Mouse (Mus musculus) forebrain, embryonic 11.5 days (tissue): ENCODE measurements at regions not wholly inside any gene's neighbourhood (a gene's known extent, or its start where the extent isn't known, plus 50 kb on each side); places are given as distances from the start of the nearest gene placed in this dataset.

Experiments used
- ATAC-seq: fragments of 200-750 bp; cut with Nextera tagmentation; replicated peaks from 2 replicates; pipeline ENCODE4 v1.8.0; 2017; ENCODE audit warnings: moderate TSS enrichment; ENCODE audit not compliant: low FRiP score
- DNase-seq: peaks from one replicate; pipeline ENCODE4 v3.0.0-alpha.2; 2017; ENCODE audit warnings: low spot score
- H3K27ac ChIP-seq: fragments of 300-500 bp; sonication (generic); 2 replicates; pipeline ENCODE4 v1.5.1; 2014; ENCODE audit warnings: low read depth, low read length
- H3K27me3 ChIP-seq: fragments of 300-500 bp; sonication (generic); 2 replicates; pipeline ENCODE4 v1.6.1; 2014; ENCODE audit warnings: mild to moderate bottlenecking, low read length, mixed read lengths; ENCODE audit not compliant: control insufficient read depth, insufficient read depth
- H3K36me3 ChIP-seq: fragments of 300-500 bp; sonication (generic); 2 replicates; pipeline ENCODE4 v1.6.1; 2014; ENCODE audit warnings: mild to moderate bottlenecking, low read length, moderate library complexity, mixed read lengths; ENCODE audit not compliant: control insufficient read depth, insufficient read depth
- H3K4me1 ChIP-seq: fragments of 300-500 bp; sonication (generic); replicated peaks from 2 replicates; pipeline ENCODE4 v1.6.1; 2014; ENCODE audit warnings: low read length, mixed read lengths; ENCODE audit not compliant: control insufficient read depth, insufficient read depth
- H3K4me2 ChIP-seq: fragments of 300-500 bp; sonication (generic); 2 replicates; pipeline ENCODE4 v1.6.1; 2014; ENCODE audit warnings: low read depth, mild to moderate bottlenecking, low read length, moderate library complexity, mixed read lengths; ENCODE audit not compliant: severe bottlenecking
- H3K4me3 ChIP-seq: fragments of 300-500 bp; sonication (generic); 2 replicates; pipeline ENCODE4 v1.5.1; 2014; ENCODE audit warnings: low read depth, low read length
- H3K9ac ChIP-seq: fragments of 300-500 bp; sonication (generic); 2 replicates; pipeline ENCODE4 v1.6.1; 2014; ENCODE audit warnings: low read length
- H3K9me3 ChIP-seq: fragments of 300-500 bp; sonication (generic); 2 replicates; pipeline ENCODE4 v1.6.1; 2016; ENCODE audit warnings: low read length, mixed read lengths; ENCODE audit not compliant: control insufficient read depth
- WGBS: fragments of 180-500 bp; shearing (Covaris S2); extraction: QIAGEN DNeasy Blood & Tissue Kit; methylation state at CpG from one replicate; pipeline ENCODE4 v1.1.7; 2014; 5-methylcytosine and 5-hydroxymethylcytosine counted together

GRCm38 (mm10) chr15:63613120-63613519, 231.9 kb downstream of the Gsdmc2 start:
- H3K27me3 ChIP-seq, result no peaks in the 10 kb centered on the region
- H3K4me2 ChIP-seq, result no peak overlapping the region
- H3K4me3 ChIP-seq, result no peak overlapping the region
- no peak overlapping the region for H3K27ac ChIP-seq
- H3K9me3 ChIP-seq, result no peaks in the 10 kb centered on the region
- no peak overlapping the region for H3K9ac ChIP-seq
- DNase-seq (no peak), ATAC-seq (no peak)
- H3K36me3 ChIP-seq, result no peaks in the 10 kb centered on the region
- H3K4me1 ChIP-seq, result no peaks in the 10 kb centered on the region
- 85% methylated on average over 1 of the region's 1 CpGs for WGBS

- WGBS, result 81% methylated on average over 3 of the region's 3 CpGs
Observed at GRCm38 (mm10) chr15:63611161-63611560, 233.8 kb downstream of the Gsdmc2 start.

GRCm38 (mm10) chr15:63603100-63603714, 241.8 kb downstream of the Gsdmc2 start:
- no peak overlapping the region for H3K9ac ChIP-seq
- H3K9me3 ChIP-seq, result no peaks in the 10 kb centered on the region
- DNase-seq (no peak), ATAC-seq (no peak)
- H3K4me3 ChIP-seq, result no peak overlapping the region
- H3K4me2 ChIP-seq, result no peak overlapping the region
- no peaks in the 10 kb centered on the region for H3K4me1 ChIP-seq
- H3K27me3 ChIP-seq, result no peaks in the 10 kb centered on the region
- no peak overlapping the region for H3K27ac ChIP-seq
- 89% methylated on average over 8 of the region's 8 CpGs for WGBS
- H3K36me3 ChIP-seq, result no peaks in the 10 kb centered on the region

More at GRCm38 (mm10) chr15:63611161-63611560, 233.8 kb downstream of the Gsdmc2 start:
- H3K27ac ChIP-seq, result no peak overlapping the region
- no peak overlapping the region for H3K4me2 ChIP-seq
- H3K9ac ChIP-seq, result no peak overlapping the region
- H3K27me3 ChIP-seq, result no peaks in the 10 kb centered on the region
- DNase-seq (no peak), ATAC-seq (no peak)
- H3K4me1 ChIP-seq, result no peaks in the 10 kb centered on the region
- no peak overlapping the region for H3K4me3 ChIP-seq
- H3K36me3 ChIP-seq, result no peaks in the 10 kb centered on the region
- no peaks in the 10 kb centered on the region for H3K9me3 ChIP-seq

GRCm38 (mm10) chr15:63601543-63601942, 243.4 kb downstream of the Gsdmc2 start:
- Histone ChIP-seq H3K9me3 (no peaks in the 10 kb centered on the region), H3K4me3 (no peak overlapping the region), H3K4me1 (no peaks in the 10 kb centered on the region), H3K27me3 (no peaks in the 10 kb centered on the region), H3K9ac (no peak overlapping the region), H3K4me2 (no peak overlapping the region), H3K27ac (no peak overlapping the region), H3K36me3 (no peaks in the 10 kb centered on the region)
- 52% methylated on average over 5 of the region's 5 CpGs for WGBS
- DNase-seq (peak; percentile 55), ATAC-seq (peak; percentile 83)

- ATAC-seq (no peak), DNase-seq (no peak)
- no peaks in the 10 kb centered on the region for H3K9me3 ChIP-seq
- no peak overlapping the region for H3K4me3 ChIP-seq
- H3K4me2 ChIP-seq, result no peak overlapping the region
- H3K36me3 ChIP-seq, result no peaks in the 10 kb centered on the region
- no peaks in the 10 kb centered on the region for H3K4me1 ChIP-seq
- no peaks in the 10 kb centered on the region for H3K27me3 ChIP-seq
- WGBS, result 92% methylated on average over 5 of the region's 5 CpGs
- H3K9ac ChIP-seq, result no peak overlapping the region
- no peak overlapping the region for H3K27ac ChIP-seq
Observed at GRCm38 (mm10) chr15:63592758-63593463, 252.1 kb downstream of the Gsdmc2 start.

GRCm38 (mm10) chr15:63559293-63559692, 285.7 kb downstream of the Gsdmc2 start:
- WGBS, result 81% methylated on average over 2 of the region's 2 CpGs
- no peak for DNase-seq
- Histone ChIP-seq H3K9me3 (no peaks in the 10 kb centered on the region), H3K27me3 (no peaks in the 10 kb centered on the region), H3K9ac (no peak overlapping the region), H3K4me3 (no peak overlapping the region), H3K4me1 (no peaks in the 10 kb centered on the region), H3K4me2 (no peak overlapping the region), H3K27ac (no peak overlapping the region), H3K36me3 (no peaks in the 10 kb centered on the region)
- no peak for ATAC-seq

GRCm38 (mm10) chr15:63558691-63559090, 286.3 kb downstream of the Gsdmc2 start:
- no peaks in the 10 kb centered on the region for H3K4me1 ChIP-seq
- no peak overlapping the region for H3K27ac ChIP-seq
- no peak overlapping the region for H3K4me3 ChIP-seq
- H3K9me3 ChIP-seq, result no peaks in the 10 kb centered on the region
- H3K4me2 ChIP-seq, result no peak overlapping the region
- H3K27me3 ChIP-seq, result no peaks in the 10 kb centered on the region
- no peak for ATAC-seq
- DNase-seq, result no peak
- 93% methylated on average over 1 of the region's 1 CpGs for WGBS
- H3K36me3 ChIP-seq, result no peaks in the 10 kb centered on the region
- H3K9ac ChIP-seq, result no peak overlapping the region

- ATAC-seq (no peak), DNase-seq (no peak)
- Histone ChIP-seq H3K36me3 (no peaks in the 10 kb centered on the region), H3K4me3 (no peak overlapping the region), H3K4me1 (no peaks in the 10 kb centered on the region), H3K27me3 (no peaks in the 10 kb centered on the region), H3K9me3 (no peaks in the 10 kb centered on the region), H3K4me2 (no peak overlapping the region), H3K27ac (no peak overlapping the region), H3K9ac (no peak overlapping the region)
- WGBS, result 82% methylated on average over 3 of the region's 3 CpGs
Observed at GRCm38 (mm10) chr15:63557816-63558215, 287.2 kb downstream of the Gsdmc2 start.

- Histone ChIP-seq H3K4me1 (no peaks in the 10 kb centered on the region), H3K9ac (no peak overlapping the region), H3K4me3 (no peak overlapping the region), H3K27ac (no peak overlapping the region), H3K27me3 (no peaks in the 10 kb centered on the region), H3K4me2 (no peak overlapping the region), H3K9me3 (no peaks in the 10 kb centered on the region), H3K36me3 (no peaks in the 10 kb centered on the region)
- no peak for ATAC-seq
- no peak for DNase-seq
- WGBS, result 66% methylated on average over 5 of the region's 5 CpGs
Observed at GRCm38 (mm10) chr15:63553597-63553996, 291.4 kb downstream of the Gsdmc2 start.
